Mouse (Mus musculus): Measurements from ENCODE around the gene Myrip. TPM values are rescaled to one million over a fixed set of nuclear protein-coding genes. Genes with fewer than 3 reads are reported as not detected.

Gene Myrip
- total RNA-seq, 2 experiments from 2014 or later = 6.0 to 8.7 TPM

DNA sequence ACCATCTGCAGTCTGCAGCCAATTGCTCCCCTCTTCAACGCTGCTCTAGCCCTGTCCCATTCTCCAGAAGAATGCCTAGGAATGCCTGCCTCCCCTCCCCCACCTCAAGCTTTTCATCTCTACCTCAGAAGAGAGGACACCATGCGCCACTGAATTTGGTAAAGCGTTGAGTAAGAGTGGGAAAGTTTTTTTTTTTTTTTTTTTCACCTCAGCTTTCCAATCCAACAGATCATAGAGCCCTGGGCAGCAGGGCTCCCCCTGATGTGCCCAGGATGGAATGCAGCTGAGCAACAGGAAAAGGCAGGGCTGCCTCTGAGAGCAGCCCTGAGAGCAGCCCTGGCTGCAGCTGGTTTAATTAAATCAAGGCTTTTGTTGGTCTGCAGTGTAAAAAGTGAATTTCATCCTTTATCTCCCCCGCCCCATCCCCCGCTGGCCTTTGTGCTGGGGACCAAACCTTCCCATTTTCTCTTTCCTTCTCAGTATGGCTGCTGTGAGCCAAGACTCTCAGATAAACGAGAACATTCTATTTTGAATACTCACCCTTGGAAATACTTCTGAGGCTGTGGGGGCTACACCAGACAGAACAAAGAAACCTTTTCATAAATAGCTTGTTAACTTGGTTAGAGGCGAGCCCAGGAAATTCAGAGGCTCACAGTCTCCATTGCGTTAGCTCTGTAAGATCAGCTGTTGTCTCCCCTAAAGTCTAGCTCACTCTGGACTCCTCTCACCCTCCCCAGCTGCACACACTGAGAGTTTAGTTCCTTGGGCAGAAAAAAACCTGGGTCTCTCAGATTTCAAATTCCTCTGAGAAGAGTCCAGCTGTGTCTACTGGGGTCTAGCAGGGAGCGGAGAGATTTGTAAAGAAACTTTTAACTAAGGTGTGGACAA is 154.7 kb downstream of the Myrip start:
- peak; percentile 4 for DNase-seq

DNA sequence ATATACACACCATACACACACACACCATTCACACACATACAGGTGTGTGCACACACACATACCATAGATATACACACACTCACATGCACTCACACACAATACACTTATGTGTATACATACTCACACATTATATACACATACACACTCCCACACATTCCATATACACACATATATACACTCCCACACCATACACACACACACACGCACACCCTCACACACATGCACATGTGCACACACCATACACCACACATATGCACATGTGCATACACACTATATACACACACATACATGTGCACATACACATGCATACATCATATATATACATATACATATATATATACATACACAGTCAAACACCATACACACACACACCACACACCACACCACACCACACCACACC is 169.1 kb downstream of the Myrip start:
- DNase-seq = no peak

DNA sequence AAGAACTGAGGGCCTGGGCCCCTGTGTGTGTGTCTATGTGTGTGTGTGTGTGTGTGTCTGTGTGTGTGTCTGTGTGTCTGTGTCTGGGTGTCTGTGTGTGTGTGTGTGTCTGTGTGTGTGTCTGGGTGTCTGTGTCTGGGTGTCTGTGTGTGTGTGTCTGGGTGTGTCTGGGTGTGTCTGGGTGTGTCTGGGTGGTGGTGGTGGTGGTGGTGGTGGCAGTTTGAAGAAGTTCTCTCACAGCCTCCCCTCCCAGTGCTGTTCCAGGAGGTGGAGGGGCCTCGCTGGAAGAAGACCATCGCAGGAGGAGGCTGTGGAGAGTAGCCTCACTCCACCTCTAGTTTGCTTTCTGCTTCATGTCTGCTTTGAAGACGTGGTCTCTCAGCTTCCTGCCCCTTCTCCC is 180.3 kb downstream of the Myrip start:
- no peak for DNase-seq

DNA sequence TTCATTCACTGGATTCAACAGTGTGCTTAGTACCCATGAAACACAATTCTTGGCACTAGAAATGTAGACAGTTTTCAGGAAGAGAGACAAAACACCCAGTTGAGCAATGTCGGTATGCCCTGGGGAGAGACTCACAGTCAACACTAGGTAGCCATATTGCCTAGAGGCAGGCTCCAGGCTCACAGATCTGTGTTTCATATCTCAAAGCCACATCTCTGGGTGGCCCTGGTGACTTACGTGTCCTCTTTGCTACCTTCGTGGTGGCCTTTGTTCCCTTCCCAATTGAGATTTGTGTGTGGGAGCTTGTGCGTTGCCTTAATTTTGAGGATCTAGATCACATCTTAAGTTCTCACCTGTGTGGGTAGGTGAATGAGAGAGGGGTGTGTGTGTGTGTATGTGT is 181.1 kb downstream of the Myrip start:
- no peak for DNase-seq

DNA sequence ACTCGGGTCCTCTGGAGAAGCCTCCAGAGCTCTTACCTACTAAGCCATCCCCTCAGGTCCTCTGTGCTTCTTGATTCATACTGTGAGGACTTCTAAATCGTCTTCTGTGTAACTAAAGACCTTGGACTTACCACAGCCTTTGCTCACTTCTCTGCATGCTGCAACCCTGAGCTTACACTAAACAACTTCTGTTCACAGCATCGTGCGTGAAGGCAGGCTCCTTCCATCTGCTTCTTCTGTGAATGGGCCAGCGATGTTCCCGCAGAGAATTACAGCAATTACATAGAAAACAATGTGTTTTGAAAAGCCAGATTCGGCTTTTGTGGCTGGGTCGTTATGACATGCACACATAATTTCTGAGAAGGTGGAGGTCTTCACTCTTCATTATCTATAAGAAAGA is 181.8 kb downstream of the Myrip start:
- no peak for DNase-seq

DNA sequence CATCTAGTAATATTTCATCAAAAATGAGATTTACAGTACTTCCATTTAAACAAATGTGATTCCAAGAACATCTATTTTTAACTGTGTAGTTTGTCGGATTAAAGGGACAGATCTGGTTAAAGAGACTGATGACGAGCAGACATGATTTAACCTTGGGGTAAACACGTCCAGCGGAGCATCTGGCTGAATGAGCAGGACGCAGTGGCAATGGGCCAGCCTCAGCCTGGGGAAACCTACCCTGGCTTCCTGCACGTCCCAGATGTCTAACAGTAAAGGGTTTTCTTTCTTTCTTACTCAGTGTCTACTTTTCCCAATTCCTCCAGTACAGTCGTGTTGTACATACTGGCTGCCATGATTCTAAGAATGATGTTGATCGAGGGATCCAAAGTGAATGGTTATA is 185.8 kb downstream of the Myrip start:
- DNase-seq = peak; percentile 61

DNA sequence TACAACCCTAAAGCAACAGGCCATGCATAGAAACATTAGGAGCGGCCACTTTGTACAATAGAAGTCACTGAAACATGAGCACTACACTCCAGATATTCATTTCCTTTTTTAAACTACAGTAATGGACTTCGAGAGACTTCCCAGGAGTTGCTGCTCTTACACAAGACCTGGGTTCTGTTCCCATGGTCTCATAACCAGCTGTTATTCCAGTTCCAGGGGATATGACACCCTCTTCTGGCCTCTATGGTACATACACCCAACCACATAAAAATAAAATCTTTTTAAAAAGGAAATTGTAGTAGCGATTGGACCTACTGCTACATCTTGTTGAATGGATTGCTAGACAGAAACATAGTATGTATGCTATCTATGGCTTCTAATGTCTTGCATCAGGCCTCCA is 190.2 kb downstream of the Myrip start:
- DNase-seq = no peak

DNA sequence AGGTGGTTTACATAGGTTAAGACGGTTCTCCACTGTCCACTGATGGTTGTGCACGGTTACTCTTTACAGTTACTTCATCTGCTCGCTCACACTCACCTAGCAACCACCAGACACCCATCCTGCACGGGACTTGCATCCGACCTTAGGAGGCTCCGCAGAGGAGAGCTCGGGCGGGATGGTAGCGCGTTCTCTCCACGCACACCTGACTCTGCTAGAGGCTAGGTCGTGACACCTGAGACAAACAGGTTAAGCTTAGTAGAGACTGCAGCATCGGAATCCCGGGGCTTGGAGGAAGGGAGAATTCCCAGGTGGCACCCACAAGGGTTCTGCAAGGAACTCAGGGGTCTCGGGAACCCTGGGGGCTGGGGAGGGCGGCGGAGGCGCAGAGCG is 190.7 kb downstream of the Myrip start, which contains the start of gene Eif1b:
TSS of gene Eif1b (plus strand) at position 223 of the 390 bp plus-strand sequence.
- DNase-seq = no peak

DNA sequence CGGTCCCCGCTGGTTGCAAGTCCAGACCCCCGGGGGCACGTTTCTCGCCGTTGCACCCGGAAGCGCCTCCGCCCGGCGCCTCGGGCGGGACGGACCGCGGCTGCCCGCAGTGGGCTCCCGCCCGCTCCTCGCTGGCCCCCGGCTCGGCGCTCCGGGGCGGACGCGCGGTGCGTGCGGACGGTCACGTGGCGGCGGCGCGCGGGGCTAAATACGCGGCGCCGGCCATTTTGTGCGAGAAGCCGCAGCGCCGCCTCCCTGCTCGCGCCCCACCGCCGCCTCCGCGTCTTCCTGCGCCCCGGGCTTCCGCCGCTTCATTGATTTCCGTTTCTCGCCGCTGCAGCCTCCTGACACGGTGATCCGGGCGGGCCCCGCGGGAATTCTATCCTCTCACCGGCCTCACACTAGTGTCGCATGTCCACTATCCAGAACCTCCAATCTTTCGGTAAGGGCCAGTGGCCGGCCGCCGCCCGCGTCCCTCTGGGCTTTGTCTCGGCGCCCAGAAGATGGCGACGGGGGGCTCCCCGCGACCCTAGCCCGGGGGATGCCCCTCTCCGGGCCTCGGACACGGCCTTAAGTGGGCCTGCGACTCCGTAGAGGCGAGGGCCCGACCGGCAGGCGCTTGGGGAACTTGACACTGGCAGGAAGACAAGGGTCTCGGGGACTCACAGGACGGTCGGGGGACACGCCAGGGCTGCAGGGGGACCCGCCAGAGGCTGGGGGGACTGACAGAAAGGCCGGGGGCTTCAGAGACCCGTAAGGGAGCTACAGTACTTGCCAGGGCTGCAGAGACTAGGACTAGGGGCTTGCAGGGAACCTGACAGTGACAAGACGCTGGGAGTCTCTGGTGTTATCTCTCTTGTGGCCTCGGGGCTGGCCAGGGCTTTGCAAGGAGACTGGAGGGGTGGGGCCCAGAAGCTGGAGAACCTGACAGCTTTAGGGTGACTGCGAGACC is 191.4 kb downstream of the Myrip start:
- peak; percentile 88 for DNase-seq

DNA sequence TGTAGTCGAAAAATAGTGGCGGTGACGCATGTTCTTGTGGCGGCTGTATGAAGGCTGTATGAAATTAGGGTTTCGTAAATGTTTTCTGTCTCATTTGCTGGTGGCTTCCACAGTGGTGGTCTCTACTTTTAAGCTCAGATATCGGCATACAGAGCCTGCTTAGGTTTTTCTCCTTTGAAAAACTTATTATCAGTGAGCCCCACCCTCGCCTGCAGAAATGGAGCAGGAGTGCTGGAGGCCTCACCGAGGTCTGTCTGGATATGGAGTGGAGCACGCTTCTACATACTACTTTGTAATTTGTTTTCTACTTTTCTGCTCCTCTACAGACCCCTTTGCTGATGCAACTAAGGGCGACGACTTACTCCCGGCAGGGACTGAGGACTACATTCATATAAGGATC is 192.5 kb downstream of the Myrip start:
- no peak for DNase-seq

DNA sequence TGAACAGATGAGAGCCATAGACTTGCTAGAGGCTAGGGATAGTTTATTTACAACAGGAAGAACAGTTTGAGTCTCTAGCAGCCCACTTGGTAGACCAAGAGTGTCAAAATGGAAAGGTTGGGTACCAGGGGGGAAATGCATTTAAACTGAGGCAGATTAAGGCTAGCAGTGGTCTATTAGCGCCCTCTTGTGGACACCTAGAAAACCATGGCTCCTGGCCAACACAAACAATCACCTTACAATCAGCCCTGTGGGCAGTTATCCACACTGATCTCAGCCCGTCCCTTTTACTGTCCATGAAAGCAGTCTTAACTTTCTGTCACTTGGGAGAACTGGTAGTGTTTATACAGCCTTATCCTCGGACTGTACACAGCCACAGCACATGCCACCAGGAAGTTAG is 195.4 kb downstream of the Myrip start:
- DNase-seq = peak; percentile 81

DNA sequence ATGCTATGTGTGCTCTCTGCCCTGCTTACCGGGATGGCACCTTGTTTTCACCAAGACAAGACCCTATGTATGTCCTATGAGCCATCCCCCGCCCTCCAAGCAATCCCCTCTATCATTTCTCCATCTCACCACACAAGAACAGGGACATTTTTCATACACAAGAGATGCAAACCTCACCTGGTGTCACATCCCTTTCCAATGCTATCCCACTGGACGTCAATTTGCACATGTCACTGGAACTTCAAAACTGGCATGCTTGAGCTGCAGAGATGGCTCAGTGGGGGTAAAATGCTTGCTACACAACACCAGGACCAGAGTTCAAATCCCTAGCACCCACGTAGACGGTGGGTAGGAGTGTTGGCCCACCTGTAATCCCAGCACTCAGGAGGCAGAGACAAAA is 196.7 kb downstream of the Myrip start:
- DNase-seq = no peak

DNA sequence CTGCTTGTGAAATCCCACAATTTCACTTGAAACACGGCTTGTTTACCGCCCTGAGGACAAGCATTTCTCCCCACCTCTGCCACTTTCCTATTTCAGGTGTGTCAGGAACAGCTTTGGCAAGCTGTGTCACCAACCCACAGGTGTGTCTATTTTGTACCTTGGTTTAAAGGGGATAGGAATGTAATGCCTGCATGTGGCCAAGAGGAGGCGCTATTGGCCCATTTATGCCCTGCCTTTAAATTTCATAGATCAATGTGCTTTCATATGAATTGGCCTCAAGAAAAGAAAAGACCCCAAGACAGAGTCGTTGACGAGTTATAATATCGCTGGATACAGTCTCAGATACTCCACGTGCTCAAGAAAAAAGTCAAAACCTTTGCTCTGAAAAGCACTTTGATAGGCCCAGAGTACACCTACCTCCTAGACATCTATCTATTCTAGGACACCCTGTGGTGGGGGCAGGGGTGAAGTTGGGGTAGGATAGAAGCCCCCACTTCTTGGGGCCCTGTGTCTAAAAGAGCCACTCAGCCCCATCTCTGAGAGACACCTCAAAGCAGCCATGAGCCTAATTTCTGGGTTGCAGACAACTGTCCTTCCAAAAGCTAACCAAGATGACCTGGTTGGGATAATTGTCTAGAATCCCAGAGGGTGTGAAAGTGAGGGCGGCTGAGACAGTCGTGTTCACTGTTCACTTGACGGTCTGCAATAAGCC is 200.0 kb downstream of the Myrip start:
- DNase-seq = no peak

DNA sequence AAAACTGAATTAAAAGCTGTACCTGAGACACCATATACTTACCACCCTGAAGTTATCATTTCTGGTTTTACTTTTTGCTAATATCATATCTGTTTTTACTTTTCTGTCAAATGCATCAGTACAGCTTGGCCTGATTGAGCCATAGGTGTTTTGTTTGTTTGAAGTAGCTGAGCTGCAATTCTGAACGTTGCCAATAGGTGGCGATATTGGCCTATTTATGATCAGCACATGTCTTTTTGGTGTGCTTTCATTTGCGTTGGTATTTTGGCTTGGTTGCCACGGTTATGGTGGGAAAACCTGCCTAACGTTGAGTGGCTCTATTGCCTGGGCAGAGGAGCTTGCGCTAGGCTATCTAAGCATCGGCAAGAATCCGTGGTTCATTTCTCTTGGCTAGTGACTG is 200.7 kb downstream of the Myrip start:
- DNase-seq = peak; percentile 83

DNA sequence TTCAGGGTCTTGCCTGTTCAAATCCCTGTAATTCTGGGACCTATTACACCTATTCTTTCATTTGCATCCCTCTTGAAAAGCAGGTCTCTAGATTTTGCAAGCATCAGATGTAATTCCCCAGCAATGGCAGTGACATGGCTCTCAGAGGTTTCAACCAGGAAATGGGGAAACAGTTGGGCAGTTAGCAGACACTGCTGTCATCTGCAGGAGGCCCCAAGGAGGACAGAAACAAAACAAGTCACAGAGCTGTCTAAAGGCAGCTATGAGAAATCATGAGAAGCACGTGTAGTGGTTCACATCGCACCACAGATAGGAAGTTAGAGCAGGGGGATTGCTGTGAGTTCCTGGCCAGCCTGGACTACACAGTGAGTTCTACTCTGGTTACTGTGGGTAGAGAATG is 203.1 kb downstream of the Myrip start:
- no peak for DNase-seq

DNA sequence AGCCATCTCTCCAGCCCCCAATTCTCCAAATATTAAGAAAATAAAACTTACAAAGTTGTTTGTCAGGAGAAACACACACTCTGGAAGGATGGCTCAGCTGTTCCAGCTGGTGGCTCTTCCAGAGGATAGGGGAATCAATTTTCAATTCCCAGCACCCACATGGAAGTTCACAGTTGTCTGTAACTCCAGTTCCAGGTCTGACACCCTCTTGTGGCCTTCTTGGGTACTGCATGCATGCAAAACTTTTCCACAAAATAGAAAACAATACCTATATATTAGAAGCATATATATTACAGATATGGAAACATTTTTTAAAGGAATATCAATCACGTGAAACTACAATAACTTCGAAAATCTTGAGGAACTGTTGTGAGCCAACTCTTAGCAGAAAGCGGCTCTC is 210.5 kb downstream of the Myrip start:
- peak; percentile 52 for DNase-seq

DNA sequence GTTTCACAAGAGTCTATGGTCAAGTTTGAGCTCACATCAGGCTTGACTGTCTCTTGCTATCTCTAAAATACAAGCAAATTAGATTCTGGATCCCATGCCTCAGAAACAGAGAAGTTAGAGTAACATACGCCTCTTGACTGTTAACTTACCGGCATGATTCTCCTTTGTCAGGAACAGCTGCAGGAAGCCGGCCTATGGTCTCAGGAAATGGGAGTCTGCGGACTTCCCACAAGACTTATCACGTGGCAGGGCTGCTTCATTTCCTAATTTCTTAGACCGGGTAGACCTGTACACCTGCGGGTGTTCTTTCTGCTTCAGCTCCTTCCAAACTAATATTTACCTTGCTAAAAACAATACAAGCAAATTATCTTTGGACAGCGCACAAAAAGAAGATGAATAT is 215.4 kb downstream of the Myrip start:
- DNase-seq = no peak

DNA sequence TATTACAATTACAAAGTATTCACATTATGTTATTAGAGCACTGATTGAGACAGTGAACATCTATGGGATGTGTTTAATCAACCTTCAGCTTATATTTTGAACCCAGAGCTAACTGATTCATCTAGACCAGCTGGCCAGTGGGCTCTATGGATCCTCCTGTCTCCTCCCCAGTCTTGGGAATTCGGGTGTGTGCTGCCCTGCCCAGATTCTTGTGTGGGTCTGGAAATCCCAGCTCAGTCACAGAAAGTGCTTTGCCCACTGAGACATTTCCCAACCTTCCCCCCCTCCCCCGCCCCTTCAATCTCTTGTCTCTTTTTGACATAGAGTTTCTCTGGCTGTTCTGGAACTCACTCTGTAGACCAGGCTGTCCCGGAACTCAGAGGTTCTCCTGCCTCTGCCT is 217.6 kb downstream of the Myrip start:
- DNase-seq = no peak

DNA sequence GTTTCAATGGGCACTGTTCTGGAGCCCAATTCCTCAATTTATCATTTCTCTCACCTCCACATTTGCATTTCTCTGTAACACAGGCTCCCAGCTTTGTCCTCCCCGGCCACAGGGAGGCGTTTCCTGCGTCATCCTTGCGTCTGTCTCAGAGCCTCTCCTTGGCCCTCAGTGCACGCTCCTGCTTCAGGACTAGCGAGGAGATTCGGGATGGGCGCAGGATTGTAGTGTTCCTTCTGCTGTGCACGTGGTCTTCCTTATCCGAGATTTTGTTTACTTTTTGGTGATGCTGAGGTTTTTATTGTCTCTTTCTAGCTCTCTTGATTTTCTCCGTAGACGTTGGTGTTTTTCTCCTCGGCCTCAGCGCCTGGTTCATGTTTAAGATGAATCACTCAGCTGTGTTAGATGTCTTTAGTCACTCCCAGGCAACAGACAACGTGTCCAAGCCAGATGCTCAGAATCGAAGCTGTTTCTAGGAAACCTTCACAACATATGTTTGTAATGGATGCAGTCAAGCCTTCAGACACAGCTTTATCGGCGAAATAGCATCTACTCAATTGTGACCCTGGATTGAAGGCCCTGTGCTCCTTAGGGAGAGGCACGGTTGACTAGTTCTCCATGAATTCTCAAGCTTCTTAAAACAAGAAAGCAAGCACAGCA is 218.3 kb downstream of the Myrip start:
- DNase-seq = no peak

DNA sequence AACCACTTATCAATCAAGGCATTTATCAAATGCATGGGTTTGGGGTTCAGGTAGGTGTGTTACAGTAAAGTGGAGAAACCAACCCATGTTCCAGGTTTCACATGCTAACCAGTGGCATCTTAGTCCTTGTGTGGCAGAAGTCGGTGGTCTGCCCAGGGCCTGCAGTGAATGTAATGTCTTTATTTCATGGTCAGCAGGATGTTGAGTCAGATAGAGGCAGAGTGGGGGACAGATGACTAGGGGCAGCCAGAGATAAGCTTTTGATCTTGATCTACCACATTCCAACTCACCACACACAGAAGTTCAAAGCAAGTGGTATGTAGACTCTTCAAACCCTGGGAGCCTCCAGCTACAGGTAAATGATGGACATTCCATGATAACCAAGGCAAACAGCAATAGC is 219.8 kb downstream of the Myrip start:
- no peak for DNase-seq

Data from adrenal gland, postnatal 10 days (tissue).